Mouse (Mus musculus) E14TG2a.4 (cell line): ENCODE measurements around the gene Mmachc.

Experiments used
- H3K27me3 ChIP-seq: 2 replicates; pipeline ENCODE4 v1.6.1; 2014; ENCODE audit warnings: low read length, control low read depth; ENCODE audit not compliant: insufficient read depth
- H3K36me3 ChIP-seq: 2 replicates; pipeline ENCODE4 v1.6.1; 2014; ENCODE audit warnings: low read length, control low read depth; ENCODE audit not compliant: insufficient read depth
- H3K4me1 ChIP-seq: replicated peaks from 2 replicates; pipeline ENCODE4 v1.6.1; 2014; ENCODE audit warnings: low read depth, low read length, control low read depth
- H3K4me3 ChIP-seq: replicated peaks from 2 replicates; pipeline ENCODE4 v1.5.1; 2014; ENCODE audit warnings: mild to moderate bottlenecking, low read length
- H3K9me3 ChIP-seq: 2 replicates; pipeline ENCODE4 v1.6.1; 2014; ENCODE audit warnings: low read length, control low read depth
- CTCF ChIP-seq: conservative IDR thresholded peaks from 2 replicates; pipeline ENCODE4 v1.5.1; 2014; ENCODE audit warnings: low read length
- NANOG ChIP-seq: IDR thresholded peaks from 2 replicates; pipeline ENCODE4 v1.6.1; 2014; ENCODE audit warnings: borderline replicate concordance, low read length, mixed read lengths
- POU5F1 ChIP-seq: IDR thresholded peaks from 2 replicates; pipeline ENCODE4 v1.6.1; 2014; ENCODE audit warnings: low read length, borderline replicate concordance

Mmachc gene

GRCm38 (mm10) chr4:116722230-116722629 lies 14.0 kb upstream of the Mmachc start:
- Histone ChIP-seq H3K4me1 (peaks cover 65% of the 10 kb centered on the region), H3K9me3 (no peaks in the 10 kb centered on the region)

GRCm38 (mm10) chr4:116721098-116721628 lies 13.0 kb upstream of the Mmachc start:
- Histone ChIP-seq H3K9me3 (no peaks in the 10 kb centered on the region), H3K4me3 (peak overlapping the region; percentile 98), H3K4me1 (peaks cover 55% of the 10 kb centered on the region), H3K27me3 (no peaks in the 10 kb centered on the region), H3K36me3 (peaks cover 9% of the 10 kb centered on the region)
- TF ChIP-seq CTCF, result no peak

More at GRCm38 (mm10) chr4:116722230-116722629, 14.0 kb upstream of the Mmachc start:
- TF ChIP-seq CTCF, result no peak
- TF ChIP-seq NANOG, result no peak
- no peak for TF ChIP-seq POU5F1
- Histone ChIP-seq H3K36me3 (peaks cover 4% of the 10 kb centered on the region; the same call in 1 of the 2 replicates), H3K4me3 (peak overlapping the region; percentile 98), H3K27me3 (no peaks in the 10 kb centered on the region)

GRCm38 (mm10) chr4:116720343-116721097 lies 12.3 kb upstream of the Mmachc start, which contains the start of gene Tesk2:
TSS of gene Tesk2 (plus strand) at chr4:116720948.
- Histone ChIP-seq H3K36me3 (peaks cover 15% of the 10 kb centered on the region), H3K4me1 (peaks cover 49% of the 10 kb centered on the region), H3K27me3 (no peaks in the 10 kb centered on the region), H3K9me3 (no peaks in the 10 kb centered on the region), H3K4me3 (peak within 1 kb of the TSS; percentile 98)
- TF ChIP-seq NANOG (0 out of 2 replicates have a peak, but pooled peaks have one; percentile 8), CTCF (no peak)

GRCm38 (mm10) chr4:116719396-116719795 lies 11.2 kb upstream of the Mmachc start:
- H3K36me3 ChIP-seq, result peaks cover 26% of the 10 kb centered on the region
- peak; percentile 57 for TF ChIP-seq CTCF
- no peak for TF ChIP-seq NANOG

GRCm38 (mm10) chr4:116712536-116712935 lies 4.3 kb upstream of the Mmachc start:
- no peak overlapping the region for H3K4me3 ChIP-seq
- peaks cover 18% of the 10 kb centered on the region for H3K4me1 ChIP-seq
- no peaks in the 10 kb centered on the region for H3K27me3 ChIP-seq
- TF ChIP-seq POU5F1 (no peak), CTCF (no peak), NANOG (no peak)
- no peaks in the 10 kb centered on the region for H3K9me3 ChIP-seq
- peaks cover 45% of the 10 kb centered on the region for H3K36me3 ChIP-seq

More at GRCm38 (mm10) chr4:116719396-116719795, 11.2 kb upstream of the Mmachc start:
- Histone ChIP-seq H3K4me3 (no peak overlapping the region), H3K9me3 (no peaks in the 10 kb centered on the region), H3K27me3 (no peaks in the 10 kb centered on the region), H3K4me1 (peaks cover 38% of the 10 kb centered on the region)

- no peak overlapping the region for H3K4me3 ChIP-seq
- peaks cover 33% of the 10 kb centered on the region for H3K4me1 ChIP-seq
- peaks cover 37% of the 10 kb centered on the region for H3K36me3 ChIP-seq
- no peaks in the 10 kb centered on the region for H3K27me3 ChIP-seq
- TF ChIP-seq POU5F1 (no peak), CTCF (no peak), NANOG (no peak)
- H3K9me3 ChIP-seq, result no peaks in the 10 kb centered on the region
These were observed 1.9 kb upstream of the Mmachc start for GRCm38 (mm10) chr4:116710154-116710553.

- TF ChIP-seq POU5F1 (no peak), NANOG (no peak), CTCF (no peak)
- Histone ChIP-seq H3K9me3 (no peaks in the 10 kb centered on the region), H3K4me1 (peaks cover 33% of the 10 kb centered on the region), H3K4me3 (peak overlapping the region; percentile 85), H3K27me3 (no peaks in the 10 kb centered on the region), H3K36me3 (peaks cover 39% of the 10 kb centered on the region)
These were observed 685 bp upstream of the Mmachc start for GRCm38 (mm10) chr4:116708791-116709390.

GRCm38 (mm10) chr4:116707666-116708065 lies 540 bp downstream of the Mmachc start:
- peaks cover 41% of the 10 kb centered on the region for H3K4me1 ChIP-seq
- peaks cover 47% of the 10 kb centered on the region for H3K36me3 ChIP-seq
- no peaks in the 10 kb centered on the region for H3K27me3 ChIP-seq
- H3K4me3 ChIP-seq, result peak overlapping the region; percentile 85
- TF ChIP-seq CTCF, result no peak
- no peak for TF ChIP-seq NANOG
- no peak for TF ChIP-seq POU5F1
- H3K9me3 ChIP-seq, result no peaks in the 10 kb centered on the region
